Mouse (Mus musculus): ENCODE measurements at regions not wholly inside any gene's neighbourhood (a gene's known extent, or its start where the extent isn't known, plus 50 kb on each side); places are given as distances from the start of the nearest gene placed in this dataset.

- TF ChIP-seq POU5F1 (IDR thresholded peaks at IDR 0.05; ENCODE audit: borderline replicate concordance, low read length): no peak
- TF ChIP-seq CTCF (conservative IDR thresholded peaks at IDR 0.05; ENCODE audit: low read length): no peak
Measured at GRCm38 (mm10) chr4:5130726-5131125, 337.6 kb upstream of the Impad1 start.

Measured in E14TG2a.4 (cell line).